Mouse (Mus musculus) MEL (cell line): ENCODE results near the gene Mmp7. TPM values are rescaled to one million over a fixed set of nuclear protein-coding genes. Genes with fewer than 3 reads are reported as not detected.

Experiments used
- DNase-seq: peaks from one replicate; pipeline ENCODE4 v3.0.0; 2011; ENCODE audit warnings: low read depth, low spot score
- H3K27ac ChIP-seq: 2 replicates; pipeline ENCODE4 v1.5.1; 2012; ENCODE audit warnings: low read depth, mild to moderate bottlenecking, control low read depth, low read length, moderate library complexity; ENCODE audit not compliant: control insufficient read depth
- H3K27me3 ChIP-seq, 2 experiments: fragments of 150-350 bp in 1 of 2; sonication (generic) in 1 of 2; 2 replicates each; pipeline ENCODE4 v1.6.1; 2012; ENCODE audit warnings: low read length in 2 of 2, mild to moderate bottlenecking in 2 of 2, improper control_type of control experiment in 1 of 2, moderate library complexity in 1 of 2; ENCODE audit not compliant: insufficient read depth in 2 of 2, control insufficient read depth in 1 of 2
- H3K36me3 ChIP-seq, 2 experiments: 2 replicates each; pipeline ENCODE4 v1.6.1; 2012 to 2014; ENCODE audit warnings: low read length in 2 of 2, improper control_type of control experiment in 1 of 2, inconsistent platforms in 1 of 2, mild to moderate bottlenecking in 1 of 2; ENCODE audit not compliant: insufficient read depth in 2 of 2, control insufficient read depth in 1 of 2
- H3K4me1 ChIP-seq, 2 experiments: fragments of 150-350 bp in 1 of 2; sonication (generic) in 1 of 2; 2 replicates each; pipeline ENCODE4 v1.6.1; 2012; ENCODE audit warnings: low read length in 2 of 2, improper control_type of control experiment in 1 of 2, mild to moderate bottlenecking in 1 of 2; ENCODE audit not compliant: insufficient read depth in 2 of 2, control insufficient read depth in 1 of 2
- H3K4me3 ChIP-seq, 2 experiments: fragments of 150-350 bp in 1 of 2; sonication (generic) in 1 of 2; 2 replicates each; pipeline ENCODE4 v1.5.1; 2012; ENCODE audit warnings: low read depth in 2 of 2, low read length in 2 of 2, mild to moderate bottlenecking in 2 of 2, moderate library complexity in 2 of 2, control low read depth in 1 of 2, improper control_type of control experiment in 1 of 2; ENCODE audit not compliant: control insufficient read depth in 1 of 2, insufficient read depth in 1 of 2
- H3K79me2 ChIP-seq: 2 replicates; pipeline ENCODE4 v1.6.1; 2012; ENCODE audit warnings: mild to moderate bottlenecking, low read length, moderate library complexity; ENCODE audit not compliant: control insufficient read depth, poor library complexity, insufficient read depth
- H3K9ac ChIP-seq: 2 replicates; pipeline ENCODE4 v1.6.1; 2012; ENCODE audit warnings: low read depth, mild to moderate bottlenecking, control low read depth, low read length, moderate library complexity; ENCODE audit not compliant: control insufficient read depth, poor library complexity, severe bottlenecking
- H3K9me3 ChIP-seq: fragments of 150-350 bp; sonication (generic); replicated peaks from 2 replicates; pipeline ENCODE4 v1.6.1; 2012; ENCODE audit warnings: mild to moderate bottlenecking, low read length, improper control_type of control experiment, moderate library complexity; ENCODE audit not compliant: insufficient read depth
- CHD2 ChIP-seq: IDR thresholded peaks from 2 replicates; pipeline ENCODE4 v1.6.1; 2011; ENCODE audit warnings: low read length, improper control_type of control experiment
- GABPA ChIP-seq: IDR thresholded peaks from 2 replicates; pipeline ENCODE4 v1.6.1; 2012; ENCODE audit warnings: low read depth, mild to moderate bottlenecking, inconsistent platforms, low read length, improper control_type of control experiment, moderate library complexity
- HCFC1 ChIP-seq: IDR thresholded peaks from 2 replicates; pipeline ENCODE4 v1.6.1; 2012; ENCODE audit warnings: low read depth, mild to moderate bottlenecking, inconsistent platforms, low read length, improper control_type of control experiment, moderate library complexity
- MAX ChIP-seq: IDR thresholded peaks from 2 replicates; pipeline ENCODE4 v1.6.1; 2011; ENCODE audit warnings: low read length, improper control_type of control experiment
- MAZ ChIP-seq: IDR thresholded peaks from 2 replicates; pipeline ENCODE4 v1.6.1; 2012; ENCODE audit warnings: low read depth, mild to moderate bottlenecking, inconsistent platforms, low read length, improper control_type of control experiment
- MEF2A ChIP-seq: IDR thresholded peaks from 2 replicates; pipeline ENCODE4 v1.6.1; 2014; ENCODE audit warnings: low read depth, mild to moderate bottlenecking, inconsistent platforms, low read length, improper control_type of control experiment; ENCODE audit not compliant: poor library complexity, insufficient replicate concordance, severe bottlenecking; ENCODE audit errors: extremely low read depth
- MYC ChIP-seq: IDR thresholded peaks from 2 replicates; pipeline ENCODE4 v1.6.1; 2011; ENCODE audit warnings: low read depth, mild to moderate bottlenecking, low read length, improper control_type of control experiment, moderate library complexity
- NELFE ChIP-seq: IDR thresholded peaks from 2 replicates; pipeline ENCODE4 v1.6.1; 2011; ENCODE audit warnings: low read depth, low read length, improper control_type of control experiment
- NRF1 ChIP-seq: IDR thresholded peaks from 2 replicates; pipeline ENCODE4 v1.6.1; 2014; ENCODE audit warnings: low read depth, mild to moderate bottlenecking, inconsistent platforms, low read length, improper control_type of control experiment, moderate library complexity; ENCODE audit not compliant: poor library complexity, insufficient read depth, severe bottlenecking
- POLR2A ChIP-seq, 2 experiments: IDR thresholded peaks; 2 replicates each; pipeline ENCODE4 v1.6.1; 2011 to 2012; ENCODE audit warnings: low read length in 2 of 2, mild to moderate bottlenecking in 2 of 2, control low read depth in 1 of 2, improper control_type of control experiment in 1 of 2, low read depth in 1 of 2, moderate library complexity in 1 of 2; ENCODE audit not compliant: control insufficient read depth in 1 of 2, insufficient read depth in 1 of 2, poor library complexity in 1 of 2
- POLR2AphosphoS5 ChIP-seq: IDR thresholded peaks from 2 replicates; pipeline ENCODE4 v1.6.1; 2012; ENCODE audit warnings: low read depth, borderline replicate concordance, mild to moderate bottlenecking, inconsistent platforms, low read length, moderate library complexity, mixed read lengths
- RAD21 ChIP-seq: IDR thresholded peaks from 2 replicates; pipeline ENCODE4 v1.6.1; 2011; ENCODE audit warnings: mild to moderate bottlenecking, low read depth, low read length, improper control_type of control experiment
- RCOR1 ChIP-seq: IDR thresholded peaks from 2 replicates; pipeline ENCODE4 v1.6.1; 2012; ENCODE audit warnings: low read depth, mild to moderate bottlenecking, inconsistent platforms, low read length, improper control_type of control experiment
- TCF12 ChIP-seq: IDR thresholded peaks from 2 replicates; pipeline ENCODE4 v1.6.1; 2014; ENCODE audit warnings: low read depth, mild to moderate bottlenecking, inconsistent platforms, low read length, improper control_type of control experiment, moderate library complexity
- UBTF ChIP-seq: IDR thresholded peaks from 2 replicates; pipeline ENCODE4 v1.6.1; 2012; ENCODE audit warnings: low read depth, mild to moderate bottlenecking, inconsistent platforms, low read length, improper control_type of control experiment, moderate library complexity, borderline replicate concordance; ENCODE audit not compliant: insufficient read depth
- USF1 ChIP-seq: IDR thresholded peaks from 2 replicates; pipeline ENCODE4 v1.6.1; 2014; ENCODE audit warnings: low read depth, mild to moderate bottlenecking, inconsistent platforms, low read length, improper control_type of control experiment, moderate library complexity
- polyA plus RNA-seq, 2 experiments: library from polyadenylated mRNA; stranded (reverse) in 1 of 2; unstranded in 1 of 2; fragments of >175 nt in 1 of 2; fragments of >200 nt in 1 of 2; gene quantifications; 2 replicates each; pipeline versions ENCODE4 v1.2.1 to v1.2.4; 2012; ENCODE audit warnings: low replicate concordance in 2 of 2, low read depth in 1 of 2; ENCODE audit not compliant: insufficient read length in 2 of 2, insufficient read depth in 1 of 2, missing spikeins in 1 of 2
- total RNA-seq: library from RNA; depleted of rRNA; stranded (reverse); fragments of 300-350 nt; gene quantifications from 2 replicates; pipeline ENCODE4 v1.2.3, GENCODE M21; 2012

Mmp7 gene
- total and polyA plus RNA-seq, 3 experiments = not detected

- Histone ChIP-seq H3K9me3 (no peaks in the 10 kb centered on the region), H3K27me3 (peaks cover 0 to 10% of the 10 kb centered on the region in 2 experiments; a peak in 3 of 4 replicates), H3K9ac (no peak overlapping the region), H3K79me2 (no peaks in the 10 kb centered on the region), H3K4me1 (no peaks in the 10 kb centered on the region), H3K27ac (no peak overlapping the region), H3K36me3 (no peaks in the 10 kb centered on the region), H3K4me3 (no peak overlapping the region)
- no peak for DNase-seq
- TF ChIP-seq RAD21 (no peak), RCOR1 (no peak), UBTF (no peak), TCF12 (no peak), POLR2A (IDR thresholded peaks at IDR 0.05; ENCODE audit: control insufficient read depth in 1 of 2, insufficient read depth in 1 of 2, low read depth in 1 of 2, low read length in 2 of 2, poor library complexity in 1 of 2) (no peak), NRF1 (no peak), HCFC1 (no peak), MEF2A (no peak), USF1 (no peak), MYC (no peak)
Measured at GRCm38 (mm10) chr9:7721543-7721942, 29.7 kb downstream of the Mmp7 start.

DNA sequence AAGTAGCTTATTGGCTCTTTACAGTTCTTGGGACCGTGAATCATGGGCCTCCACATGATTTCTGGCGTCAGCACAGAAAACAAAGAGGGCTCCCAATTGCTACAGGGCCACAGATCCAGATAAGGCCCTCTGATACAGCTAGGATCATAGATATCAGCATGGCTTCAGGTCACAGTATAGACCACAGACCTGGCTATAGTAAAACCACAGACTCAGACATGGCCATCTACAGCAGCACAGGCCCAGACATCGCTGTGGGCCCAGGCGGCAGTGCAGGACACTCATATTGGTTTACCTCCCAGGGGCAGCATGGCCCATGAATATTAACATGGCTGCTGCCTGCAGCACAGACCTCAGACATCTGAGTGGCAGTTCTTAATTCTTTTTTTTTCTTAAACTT lies 37.1 kb downstream of the Mmp7 start:
- H3K4me3 ChIP-seq = no peak overlapping the region
- H3K79me2 ChIP-seq = no peaks in the 10 kb centered on the region
- H3K27me3 ChIP-seq = peaks cover 0 to 7% of the 10 kb centered on the region in 2 experiments; a peak in 2 of 4 replicates
- no peaks in the 10 kb centered on the region for H3K36me3 ChIP-seq
- no peak overlapping the region for H3K27ac ChIP-seq
- DNase-seq = no peak
- H3K9ac ChIP-seq = no peak overlapping the region
- no peaks in the 10 kb centered on the region for H3K4me1 ChIP-seq
- no peak for TF ChIP-seq UBTF
- TF ChIP-seq POLR2AphosphoS5 = no peak
- TF ChIP-seq GABPA = no peak
- TF ChIP-seq MEF2A = no peak
- no peak for TF ChIP-seq CHD2
- TF ChIP-seq NELFE = no peak
- TF ChIP-seq MAX = no peak
- no peak for TF ChIP-seq RAD21
- no peak for TF ChIP-seq MAZ
- H3K9me3 ChIP-seq = no peaks in the 10 kb centered on the region
